Mouse (Mus musculus): ENCODE results near the gene Taf9. TPM values are rescaled to one million over a fixed set of nuclear protein-coding genes. Genes with fewer than 3 reads are reported as not detected.

The Taf9 gene
- total RNA-seq (2014; rRNA removed) (34.7 and 37.3 TPM in 2 replicates), polyA plus RNA-seq (2015; fragmentation: Nextera tagmentation; extraction: Ambion mirVana) (38.0 and 42.8 TPM in 2 replicates)

- peak within 1 kb of the TSS; percentile 75 for H3K4me2 ChIP-seq (ENCODE audit: low read depth, low read length)
- peaks cover 10% of the 10 kb centered on the region; the same call in 1 of the 2 replicates for H3K36me3 ChIP-seq (ENCODE audit: insufficient read depth, low read length)
- H3K27ac ChIP-seq: peak within 1 kb of the TSS; percentile 98
- H3K9me3 ChIP-seq (ENCODE audit: low read length): no peaks in the 10 kb centered on the region
- no peak for TF ChIP-seq CTCF (IDR thresholded peaks at IDR 0.05; ENCODE audit: low read depth)
- H3K9ac ChIP-seq (replicated peaks; ENCODE audit: low read length): peak within 1 kb of the TSS; percentile 89
- peak within 1 kb of the TSS; percentile 87 for H3K4me3 ChIP-seq (ENCODE audit: low read length)
- no peaks in the 10 kb centered on the region for H3K27me3 ChIP-seq (ENCODE audit: insufficient read depth, low read length)
- peaks cover 5% of the 10 kb centered on the region; the same call in 1 of the 2 replicates for H3K4me1 ChIP-seq (ENCODE audit: insufficient read depth, low read length)
- DNase-seq (ENCODE audit: low spot score) (no peak), ATAC-seq (peak; percentile 78)
- 4% methylated on average over 51 of the region's 63 CpGs for WGBS
Observed at GRCm38 (mm10) chr13:100651439-100652186, at the start of gene Taf9. Taf9 (plus strand) TSS chr13:100651579.

GRCm38 (mm10) chr13:100602239-100602902 is 49.0 kb upstream of the Taf9 start:
- TF ChIP-seq CTCF (IDR thresholded peaks at IDR 0.05; ENCODE audit: low read depth): no peak
- no peak for ATAC-seq
- WGBS: 50% methylated on average over 5 of the region's 5 CpGs

GRCm38 (mm10) chr13:100603031-100603737 is 48.2 kb upstream of the Taf9 start:
- Histone ChIP-seq H3K9me3 (ENCODE audit: low read length) (no peaks in the 10 kb centered on the region), H3K9ac (replicated peaks; ENCODE audit: low read length) (no peak overlapping the region), H3K27me3 (ENCODE audit: insufficient read depth, low read length) (no peaks in the 10 kb centered on the region), H3K36me3 (ENCODE audit: insufficient read depth, low read length) (no peaks in the 10 kb centered on the region), H3K4me3 (ENCODE audit: low read length) (no peak overlapping the region), H3K4me2 (ENCODE audit: low read depth, low read length) (no peak overlapping the region), H3K27ac (no peak overlapping the region), H3K4me1 (ENCODE audit: insufficient read depth, low read length) (no peaks in the 10 kb centered on the region)
- 87% methylated on average over 10 of the region's 10 CpGs for WGBS
- DNase-seq (ENCODE audit: low spot score) (no peak), ATAC-seq (no peak)
- no peak for TF ChIP-seq CTCF (IDR thresholded peaks at IDR 0.05; ENCODE audit: low read depth)

More at GRCm38 (mm10) chr13:100602239-100602902, 49.0 kb upstream of the Taf9 start:
- no peak for DNase-seq (ENCODE audit: low spot score)
- Histone ChIP-seq H3K9ac (replicated peaks; ENCODE audit: low read length) (no peak overlapping the region), H3K36me3 (ENCODE audit: insufficient read depth, low read length) (no peaks in the 10 kb centered on the region), H3K4me1 (ENCODE audit: insufficient read depth, low read length) (no peaks in the 10 kb centered on the region), H3K27ac (no peak overlapping the region), H3K4me2 (ENCODE audit: low read depth, low read length) (no peak overlapping the region), H3K4me3 (ENCODE audit: low read length) (no peak overlapping the region), H3K9me3 (ENCODE audit: low read length) (no peaks in the 10 kb centered on the region), H3K27me3 (ENCODE audit: insufficient read depth, low read length) (no peaks in the 10 kb centered on the region)

- 92% methylated on average over 11 of the region's 11 CpGs for WGBS
Observed at GRCm38 (mm10) chr13:100603738-100604095, 47.7 kb upstream of the Taf9 start.

GRCm38 (mm10) chr13:100605845-100606244 is 45.5 kb upstream of the Taf9 start:
- Histone ChIP-seq H3K4me1 (ENCODE audit: insufficient read depth, low read length) (no peaks in the 10 kb centered on the region), H3K27ac (no peak overlapping the region), H3K4me2 (ENCODE audit: low read depth, low read length) (no peak overlapping the region), H3K4me3 (ENCODE audit: low read length) (no peak overlapping the region), H3K9me3 (ENCODE audit: low read length) (no peaks in the 10 kb centered on the region), H3K9ac (replicated peaks; ENCODE audit: low read length) (no peak overlapping the region), H3K36me3 (ENCODE audit: insufficient read depth, low read length) (no peaks in the 10 kb centered on the region), H3K27me3 (ENCODE audit: insufficient read depth, low read length) (no peaks in the 10 kb centered on the region)
- ATAC-seq: no peak
- DNase-seq (ENCODE audit: low spot score): no peak
- TF ChIP-seq CTCF (IDR thresholded peaks at IDR 0.05; ENCODE audit: low read depth): no peak
- 79% methylated on average over 1 of the region's 1 CpGs for WGBS

More at GRCm38 (mm10) chr13:100603738-100604095, 47.7 kb upstream of the Taf9 start:
- ATAC-seq (no peak), DNase-seq (ENCODE audit: low spot score) (no peak)
- Histone ChIP-seq H3K27ac (no peak overlapping the region), H3K4me3 (ENCODE audit: low read length) (no peak overlapping the region), H3K4me1 (ENCODE audit: insufficient read depth, low read length) (no peaks in the 10 kb centered on the region), H3K36me3 (ENCODE audit: insufficient read depth, low read length) (no peaks in the 10 kb centered on the region), H3K27me3 (ENCODE audit: insufficient read depth, low read length) (no peaks in the 10 kb centered on the region), H3K9ac (replicated peaks; ENCODE audit: low read length) (no peak overlapping the region), H3K4me2 (ENCODE audit: low read depth, low read length) (no peak overlapping the region), H3K9me3 (ENCODE audit: low read length) (no peaks in the 10 kb centered on the region)
- no peak for TF ChIP-seq CTCF (IDR thresholded peaks at IDR 0.05; ENCODE audit: low read depth)

- no peak for DNase-seq (ENCODE audit: low spot score)
- no peak overlapping the region for H3K27ac ChIP-seq
- H3K4me1 ChIP-seq (ENCODE audit: insufficient read depth, low read length): no peaks in the 10 kb centered on the region
- H3K9ac ChIP-seq (replicated peaks; ENCODE audit: low read length): no peak overlapping the region
- no peaks in the 10 kb centered on the region for H3K9me3 ChIP-seq (ENCODE audit: low read length)
- H3K27me3 ChIP-seq (ENCODE audit: insufficient read depth, low read length): no peaks in the 10 kb centered on the region
- TF ChIP-seq CTCF (IDR thresholded peaks at IDR 0.05; ENCODE audit: low read depth): peak; percentile 32; the same call in 1 of the 2 replicates
- H3K36me3 ChIP-seq (ENCODE audit: insufficient read depth, low read length): 0 out of 2 replicates have a peak, but pooled peaks cover 5% of the 10 kb centered on the region
- no peak overlapping the region for H3K4me3 ChIP-seq (ENCODE audit: low read length)
- H3K4me2 ChIP-seq (ENCODE audit: low read depth, low read length): no peak overlapping the region
- no peak for ATAC-seq
- 92% methylated on average over 8 of the region's 8 CpGs for WGBS
Observed at GRCm38 (mm10) chr13:100607756-100608155, 43.6 kb upstream of the Taf9 start.
